Mouse (Mus musculus): ENCODE data around the gene Etl4. TPM values are rescaled to one million over a fixed set of nuclear protein-coding genes. Genes with fewer than 3 reads are reported as not detected.

The Etl4 gene
- polyA plus RNA-seq, 1 experiment from 2014 or later, result 2.5 TPM

DNA sequence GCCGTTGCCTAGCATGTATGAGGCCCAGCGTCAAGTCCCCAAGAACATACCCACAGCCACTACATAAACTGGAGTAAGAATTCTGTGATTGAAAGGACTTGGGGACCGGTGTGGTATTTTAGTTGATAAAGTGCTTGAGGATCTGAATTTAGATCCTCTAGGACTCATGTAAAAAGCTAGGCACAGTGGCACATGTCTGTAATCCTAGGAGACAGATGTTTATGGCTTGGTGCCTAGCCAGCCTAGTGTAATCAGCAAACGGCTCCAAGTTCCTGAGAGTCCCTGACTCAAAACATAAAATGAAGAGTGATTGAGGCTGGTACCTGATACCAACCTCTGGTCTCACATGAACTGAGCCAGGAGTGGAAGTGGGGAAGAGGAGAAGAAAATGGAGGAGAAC is 629.3 kb downstream of the Etl4 start:
- ATAC-seq (ENCODE audit: low FRiP score, low TSS enrichment), result no peak
- Histone ChIP-seq H3K4me1 (ENCODE audit: control insufficient read depth, insufficient read depth, low read length) (no peaks in the 10 kb centered on the region), H3K36me3 (ENCODE audit: control insufficient read depth, insufficient read depth, low read length) (no peaks in the 10 kb centered on the region), H3K9me3 (ENCODE audit: control insufficient read depth, low read length) (no peaks in the 10 kb centered on the region), H3K4me2 (ENCODE audit: low read length) (no peak overlapping the region), H3K27ac (replicated peaks; ENCODE audit: low read depth, low read length) (no peak overlapping the region), H3K27me3 (ENCODE audit: control insufficient read depth, insufficient read depth, low read length) (no peaks in the 10 kb centered on the region), H3K9ac (replicated peaks; ENCODE audit: low read length) (no peak overlapping the region), H3K4me3 (replicated peaks; ENCODE audit: low read depth, low read length) (no peak overlapping the region)
- no peak for DNase-seq
- WGBS, result 93% methylated on average over 4 of the region's 4 CpGs

DNA sequence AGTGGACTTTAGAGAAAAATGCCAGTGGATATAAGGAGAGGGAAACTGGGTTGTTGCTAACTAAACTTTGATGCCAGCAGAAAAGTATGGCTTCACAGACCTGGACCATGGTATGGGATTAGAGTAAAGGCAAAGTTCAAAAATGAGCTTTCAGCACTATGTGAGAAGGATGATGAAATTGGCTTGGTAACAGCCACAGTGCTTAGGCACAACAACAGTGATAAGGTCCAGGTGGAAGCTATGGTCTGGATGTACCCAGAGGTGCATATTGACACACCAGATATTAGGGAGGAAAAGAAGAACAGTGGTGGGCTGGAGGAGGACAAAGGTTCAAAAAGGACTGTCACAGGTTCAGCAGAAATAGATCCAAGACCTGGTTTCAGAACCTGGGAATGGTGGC is 631.7 kb downstream of the Etl4 start:
- Histone ChIP-seq H3K36me3 (ENCODE audit: control insufficient read depth, insufficient read depth, low read length) (no peaks in the 10 kb centered on the region), H3K9ac (replicated peaks; ENCODE audit: low read length) (no peak overlapping the region), H3K4me1 (ENCODE audit: control insufficient read depth, insufficient read depth, low read length) (peaks cover 1% of the 10 kb centered on the region; the same call in 1 of the 2 replicates), H3K4me2 (ENCODE audit: low read length) (no peak overlapping the region), H3K27ac (replicated peaks; ENCODE audit: low read depth, low read length) (no peak overlapping the region), H3K27me3 (ENCODE audit: control insufficient read depth, insufficient read depth, low read length) (no peaks in the 10 kb centered on the region), H3K9me3 (ENCODE audit: control insufficient read depth, low read length) (no peaks in the 10 kb centered on the region), H3K4me3 (replicated peaks; ENCODE audit: low read depth, low read length) (no peak overlapping the region)
- no peak for ATAC-seq (ENCODE audit: low FRiP score, low TSS enrichment)
- DNase-seq, result no peak

DNA sequence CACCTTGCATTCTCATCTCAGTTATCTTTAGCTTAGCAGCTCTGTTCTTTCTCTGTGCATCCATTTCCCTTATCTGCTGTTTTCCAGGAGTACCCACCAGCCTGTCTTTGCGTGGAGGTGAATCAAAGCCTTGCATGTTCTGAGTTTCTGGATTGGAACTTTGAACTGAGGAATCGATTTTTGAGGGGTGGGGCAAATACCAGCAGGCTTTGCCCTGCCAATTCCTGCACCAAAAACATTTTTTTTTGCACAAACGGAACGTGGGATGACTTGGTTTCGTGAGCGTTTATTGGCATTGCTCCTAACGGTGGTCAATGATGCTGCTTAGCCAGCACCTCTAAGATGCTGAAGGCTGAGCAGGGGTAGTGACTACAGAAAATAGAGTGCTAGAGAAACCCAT is 632.7 kb downstream of the Etl4 start:
- 88% methylated on average over 7 of the region's 7 CpGs for WGBS
- Histone ChIP-seq H3K9ac (replicated peaks; ENCODE audit: low read length) (no peak overlapping the region), H3K4me3 (replicated peaks; ENCODE audit: low read depth, low read length) (no peak overlapping the region), H3K27me3 (ENCODE audit: control insufficient read depth, insufficient read depth, low read length) (no peaks in the 10 kb centered on the region), H3K27ac (replicated peaks; ENCODE audit: low read depth, low read length) (no peak overlapping the region), H3K9me3 (ENCODE audit: control insufficient read depth, low read length) (no peaks in the 10 kb centered on the region), H3K36me3 (ENCODE audit: control insufficient read depth, insufficient read depth, low read length) (no peaks in the 10 kb centered on the region), H3K4me1 (ENCODE audit: control insufficient read depth, insufficient read depth, low read length) (peaks cover 11% of the 10 kb centered on the region), H3K4me2 (ENCODE audit: low read length) (no peak overlapping the region)
- DNase-seq (no peak), ATAC-seq (ENCODE audit: low FRiP score, low TSS enrichment) (no peak)

DNA sequence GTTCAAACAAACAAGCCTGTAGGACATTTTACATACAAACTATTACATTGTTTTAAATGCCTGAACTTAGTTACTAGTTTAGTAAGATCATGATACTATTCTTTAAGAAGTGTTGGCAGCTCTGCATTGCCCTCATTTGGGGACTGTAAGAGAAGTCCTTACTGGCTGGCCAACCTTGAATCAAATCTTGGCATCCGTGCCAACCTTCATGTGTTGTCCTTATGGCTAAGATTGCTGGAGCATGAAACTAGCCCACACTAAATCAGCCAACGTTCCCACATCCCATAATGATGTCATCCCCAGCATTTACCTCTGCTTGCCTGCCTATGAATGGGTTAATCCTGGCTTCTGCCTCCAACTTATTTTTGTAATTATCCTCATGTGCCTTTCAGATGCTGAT is 636.0 kb downstream of the Etl4 start:
- Histone ChIP-seq H3K4me1 (ENCODE audit: control insufficient read depth, insufficient read depth, low read length) (peaks cover 28% of the 10 kb centered on the region), H3K9me3 (ENCODE audit: control insufficient read depth, low read length) (no peaks in the 10 kb centered on the region), H3K9ac (replicated peaks; ENCODE audit: low read length) (no peak overlapping the region), H3K27me3 (ENCODE audit: control insufficient read depth, insufficient read depth, low read length) (no peaks in the 10 kb centered on the region), H3K4me2 (ENCODE audit: low read length) (no peak overlapping the region), H3K36me3 (ENCODE audit: control insufficient read depth, insufficient read depth, low read length) (no peaks in the 10 kb centered on the region), H3K4me3 (replicated peaks; ENCODE audit: low read depth, low read length) (no peak overlapping the region), H3K27ac (replicated peaks; ENCODE audit: low read depth, low read length) (no peak overlapping the region)
- ATAC-seq (ENCODE audit: low FRiP score, low TSS enrichment) (no peak), DNase-seq (no peak)
- 47% methylated on average over 2 of the region's 2 CpGs for WGBS

DNA sequence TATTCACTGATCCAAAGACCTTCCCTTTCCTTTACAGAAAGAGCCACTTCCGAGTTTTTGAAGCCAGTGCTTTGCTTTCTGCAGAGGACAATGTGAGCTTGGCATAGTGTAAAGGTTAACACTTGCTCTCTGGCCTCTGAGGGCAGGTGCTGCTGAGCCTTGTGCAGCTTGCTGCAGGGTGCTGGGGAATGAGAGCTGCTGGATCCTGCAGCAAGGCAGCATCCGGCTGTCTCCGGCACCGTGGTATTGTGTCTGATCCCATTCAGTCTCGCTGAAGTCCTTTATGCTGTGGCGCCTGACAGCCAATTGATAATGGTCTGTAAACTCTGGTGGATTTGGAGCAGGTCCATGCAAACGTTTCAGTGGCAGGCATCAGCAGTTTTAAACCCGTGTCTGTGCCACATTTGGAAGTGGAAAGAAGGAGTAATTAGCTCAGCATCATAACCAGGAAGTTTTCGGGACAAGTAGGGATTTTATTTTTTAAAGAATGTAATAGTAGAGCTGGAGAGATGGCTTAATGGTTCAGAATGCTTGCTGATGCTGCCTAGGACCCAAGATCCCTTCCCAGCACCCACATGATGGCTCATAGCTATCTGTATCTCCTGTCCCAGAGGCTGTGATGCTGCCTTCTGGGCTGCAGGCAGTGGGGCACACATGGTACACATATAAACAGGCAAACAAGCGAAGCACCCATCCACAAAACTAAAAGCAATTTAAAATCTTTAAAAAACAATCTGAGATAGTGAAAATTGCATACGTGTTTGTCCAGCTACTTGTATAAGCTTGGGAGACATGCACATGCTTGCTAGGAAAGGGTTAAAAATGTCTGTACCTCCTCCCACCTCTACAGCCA is 637.1 kb downstream of the Etl4 start:
- WGBS, result 8% methylated on average over 11 of the region's 11 CpGs

DNA sequence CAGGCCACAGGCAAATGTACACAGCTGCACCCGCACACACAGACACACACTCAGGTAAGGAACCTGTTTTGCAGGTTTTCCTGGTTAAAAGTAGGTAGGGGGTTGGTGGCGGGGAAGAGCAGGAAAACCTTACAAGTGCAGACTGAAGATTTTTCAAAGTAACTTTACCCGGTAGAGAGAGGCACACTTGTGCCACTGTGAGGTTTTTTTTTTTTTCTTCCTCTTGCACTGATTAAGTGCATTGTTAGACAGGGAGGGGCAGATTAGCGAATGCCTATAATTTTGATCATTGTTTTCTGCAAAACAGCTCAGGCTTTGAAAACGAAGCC is 637.7 kb downstream of the Etl4 start:
- 4% methylated on average over 5 of the region's 5 CpGs for WGBS
- Histone ChIP-seq H3K9ac (replicated peaks; ENCODE audit: low read length) (no peak overlapping the region), H3K9me3 (ENCODE audit: control insufficient read depth, low read length) (no peaks in the 10 kb centered on the region), H3K4me1 (ENCODE audit: control insufficient read depth, insufficient read depth, low read length) (peaks cover 28% of the 10 kb centered on the region), H3K27ac (replicated peaks; ENCODE audit: low read depth, low read length) (no peak overlapping the region), H3K36me3 (ENCODE audit: control insufficient read depth, insufficient read depth, low read length) (no peaks in the 10 kb centered on the region), H3K4me3 (replicated peaks; ENCODE audit: low read depth, low read length) (peak overlapping the region; percentile 22), H3K4me2 (ENCODE audit: low read length) (peak overlapping the region; percentile 47), H3K27me3 (ENCODE audit: control insufficient read depth, insufficient read depth, low read length) (no peaks in the 10 kb centered on the region)
- no peak for ATAC-seq (ENCODE audit: low FRiP score, low TSS enrichment)
- no peak for DNase-seq

More for the DNA sequence above, 637.1 kb downstream of the Etl4 start:
- Histone ChIP-seq H3K9me3 (ENCODE audit: control insufficient read depth, low read length) (no peaks in the 10 kb centered on the region), H3K36me3 (ENCODE audit: control insufficient read depth, insufficient read depth, low read length) (no peaks in the 10 kb centered on the region), H3K27me3 (ENCODE audit: control insufficient read depth, insufficient read depth, low read length) (no peaks in the 10 kb centered on the region), H3K4me3 (replicated peaks; ENCODE audit: low read depth, low read length) (0 out of 2 replicates have a peak overlapping the region, but pooled peaks have one; percentile 5), H3K4me2 (ENCODE audit: low read length) (peak overlapping the region; percentile 47), H3K27ac (replicated peaks; ENCODE audit: low read depth, low read length) (no peak overlapping the region), H3K9ac (replicated peaks; ENCODE audit: low read length) (peak overlapping the region; percentile 20; the same call in 1 of the 2 replicates), H3K4me1 (ENCODE audit: control insufficient read depth, insufficient read depth, low read length) (peaks cover 28% of the 10 kb centered on the region)
- DNase-seq (peak; percentile 63), ATAC-seq (ENCODE audit: low FRiP score, low TSS enrichment) (peak; percentile 48; the same call in 1 of the 2 replicates)

DNA sequence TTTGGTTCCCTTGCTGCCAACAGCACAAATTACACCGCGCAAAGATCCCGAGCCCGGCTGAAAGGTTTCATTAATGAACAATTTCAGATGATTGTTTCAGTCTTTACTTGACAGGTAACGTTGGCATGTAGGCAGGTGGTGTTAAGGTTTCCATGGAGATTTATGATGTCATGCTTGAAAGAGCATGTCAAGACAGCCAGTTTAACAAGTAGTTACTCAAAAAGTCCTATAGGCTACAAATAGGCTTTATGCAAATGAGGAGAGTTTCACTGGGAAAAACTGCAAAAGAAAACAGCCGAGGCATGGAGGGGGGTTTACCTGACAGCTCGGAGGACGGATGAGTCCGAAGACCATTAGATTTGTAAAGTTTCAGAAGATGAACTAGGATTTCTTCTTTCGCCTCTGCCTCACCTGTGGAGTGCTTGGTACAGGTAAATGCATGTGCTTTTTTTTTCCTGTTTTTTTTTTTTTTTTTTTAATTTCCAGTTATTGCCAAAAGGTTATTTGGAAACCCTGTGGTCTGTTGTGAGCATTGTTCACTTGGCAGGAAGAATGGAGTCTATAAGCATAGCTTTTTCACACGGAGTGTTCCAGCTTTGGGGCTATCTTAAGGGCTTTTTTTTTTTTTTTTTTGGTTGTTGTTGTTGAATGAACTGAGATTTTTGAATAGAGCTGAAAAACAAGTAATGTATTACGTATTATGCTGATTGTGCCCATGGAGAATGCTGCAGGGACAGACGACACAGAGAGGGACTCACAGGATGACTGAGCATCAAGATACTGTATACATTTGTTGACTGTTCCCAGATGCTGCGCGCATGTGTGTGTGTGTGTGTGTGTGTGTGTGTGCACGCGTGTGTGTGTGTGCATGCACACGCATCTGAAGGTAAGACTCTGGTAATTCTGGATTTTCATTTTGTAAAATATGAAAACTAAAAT is 638.4 kb downstream of the Etl4 start:
- peak; percentile 31 for DNase-seq
- Histone ChIP-seq H3K4me1 (ENCODE audit: control insufficient read depth, insufficient read depth, low read length) (peaks cover 28% of the 10 kb centered on the region), H3K27me3 (ENCODE audit: control insufficient read depth, insufficient read depth, low read length) (no peaks in the 10 kb centered on the region), H3K36me3 (ENCODE audit: control insufficient read depth, insufficient read depth, low read length) (no peaks in the 10 kb centered on the region), H3K27ac (replicated peaks; ENCODE audit: low read depth, low read length) (no peak overlapping the region), H3K4me2 (ENCODE audit: low read length) (peak overlapping the region; percentile 47), H3K9ac (replicated peaks; ENCODE audit: low read length) (no peak overlapping the region), H3K4me3 (replicated peaks; ENCODE audit: low read depth, low read length) (peak overlapping the region; percentile 22), H3K9me3 (ENCODE audit: control insufficient read depth, low read length) (no peaks in the 10 kb centered on the region)
- WGBS, result 12% methylated on average over 18 of the region's 18 CpGs
- ATAC-seq (ENCODE audit: low FRiP score, low TSS enrichment), result no peak

DNA sequence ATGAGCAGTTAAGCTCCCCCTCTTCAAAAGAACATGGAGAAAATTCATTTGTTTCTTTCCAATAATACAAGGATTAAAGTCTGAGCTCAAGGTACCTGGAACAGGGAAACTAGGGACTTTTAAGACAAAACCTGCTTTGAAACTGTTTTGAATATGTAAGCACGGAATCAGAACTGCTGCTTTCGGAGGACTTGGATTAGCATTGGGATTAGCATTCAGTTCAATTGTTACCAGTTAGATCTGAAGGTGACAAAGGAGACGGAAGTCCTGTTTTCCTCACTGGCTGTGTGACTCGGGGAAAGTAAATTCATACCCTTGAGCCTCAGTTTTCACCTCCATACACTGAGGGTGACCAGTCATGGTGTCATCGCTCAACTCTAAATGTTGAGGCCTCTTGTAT is 639.5 kb downstream of the Etl4 start:
- 5% methylated on average over 5 of the region's 5 CpGs for WGBS
- H3K27ac ChIP-seq (replicated peaks; ENCODE audit: low read depth, low read length), result no peak overlapping the region
- DNase-seq (peak; percentile 6), ATAC-seq (ENCODE audit: low FRiP score, low TSS enrichment) (no peak)
- H3K4me3 ChIP-seq (replicated peaks; ENCODE audit: low read depth, low read length), result no peak overlapping the region
- peaks cover 28% of the 10 kb centered on the region for H3K4me1 ChIP-seq (ENCODE audit: control insufficient read depth, insufficient read depth, low read length)
- H3K4me2 ChIP-seq (ENCODE audit: low read length), result peak overlapping the region; percentile 11; the same call in 1 of the 2 replicates
- no peak overlapping the region for H3K9ac ChIP-seq (replicated peaks; ENCODE audit: low read length)
- H3K36me3 ChIP-seq (ENCODE audit: control insufficient read depth, insufficient read depth, low read length), result no peaks in the 10 kb centered on the region
- H3K27me3 ChIP-seq (ENCODE audit: control insufficient read depth, insufficient read depth, low read length), result no peaks in the 10 kb centered on the region
- no peaks in the 10 kb centered on the region for H3K9me3 ChIP-seq (ENCODE audit: control insufficient read depth, low read length)

Measured in midbrain, embryonic 14.5 days (tissue).